Mouse (Mus musculus) spleen, adult 2 months (tissue): ENCODE measurements around the gene Tada1. TPM values are rescaled to one million over a fixed set of nuclear protein-coding genes. Genes with fewer than 3 reads are reported as not detected.

Experiments used
- DNase-seq, 2 experiments: peaks; one replicate each; pipeline versions ENCODE4 v3.0.0 to v3.0.0-alpha.2; 2012 to 2021; ENCODE audit warnings: low spot score in 2 of 2, low read depth in 1 of 2
- H3K27ac ChIP-seq: fragments of 200-500 bp; 2 replicates; pipeline ENCODE4 v1.5.1; 2012; ENCODE audit warnings: low read length, inconsistent platforms; ENCODE audit not compliant: insufficient read depth
- H3K27me3 ChIP-seq: fragments of 200-500 bp; 2 replicates; pipeline ENCODE4 v1.6.1; 2012; ENCODE audit warnings: mild to moderate bottlenecking, moderate library complexity, low read length, inconsistent platforms; ENCODE audit not compliant: control insufficient read depth, insufficient read depth
- H3K36me3 ChIP-seq: fragments of 200-500 bp; 2 replicates; pipeline ENCODE4 v1.6.1; 2012; ENCODE audit warnings: mild to moderate bottlenecking, low read length, inconsistent platforms; ENCODE audit not compliant: control insufficient read depth, insufficient read depth
- H3K4me1 ChIP-seq: fragments of 200-500 bp; 2 replicates; pipeline ENCODE4 v1.6.1; 2011; ENCODE audit warnings: inconsistent platforms; ENCODE audit not compliant: control insufficient read depth, insufficient read depth, insufficient read length
- H3K4me3 ChIP-seq: fragments of 200-500 bp; 2 replicates; pipeline ENCODE4 v1.5.1; 2011; ENCODE audit warnings: mild to moderate bottlenecking, inconsistent platforms; ENCODE audit not compliant: insufficient read depth, insufficient read length; ENCODE audit errors: extremely low read depth
- CTCF ChIP-seq: fragments of 200-500 bp; IDR thresholded peaks from 2 replicates; pipeline ENCODE4 v1.5.1; 2011; ENCODE audit warnings: mild to moderate bottlenecking, inconsistent platforms; ENCODE audit not compliant: insufficient read depth, insufficient read length, insufficient replicate concordance; ENCODE audit errors: extremely low read depth
- POLR2A ChIP-seq: fragments of 200-500 bp; IDR thresholded peaks from 2 replicates; pipeline ENCODE4 v1.6.1; 2011; ENCODE audit warnings: low read depth, low read length, inconsistent platforms
- WGBS: fragments of 180-500 bp; shearing (Covaris S2); methylation state at CpG from one replicate; pipeline ENCODE4 v1.1.7; 2018; 5-methylcytosine and 5-hydroxymethylcytosine counted together
- polyA plus RNA-seq: library from polyadenylated mRNA; depleted of rRNA; stranded (reverse); fragments of >200 nt; gene quantifications from 2 replicates; pipeline ENCODE4 v1.2.3, GENCODE M21; 2012

The Tada1 gene
- polyA plus RNA-seq, 1 experiment, result 14.0 TPM

GRCm38 (mm10) chr1:166344300-166345077 is 34.4 kb upstream of the Tada1 start:
- TF ChIP-seq POLR2A (no peak), CTCF (no peak)
- DNase-seq, result no peak
- no peaks in the 10 kb centered on the region for H3K36me3 ChIP-seq
- WGBS, result 88% methylated on average over 8 of the region's 8 CpGs
- no peak overlapping the region for H3K27ac ChIP-seq
- peaks cover 3% of the 10 kb centered on the region; the same call in 1 of the 2 replicates for H3K4me1 ChIP-seq
- H3K27me3 ChIP-seq, result no peaks in the 10 kb centered on the region
- no peak overlapping the region for H3K4me3 ChIP-seq

- no peak overlapping the region for H3K27ac ChIP-seq
- TF ChIP-seq CTCF (no peak), POLR2A (no peak)
- peak in 1 of 2 experiments; percentile 15 for DNase-seq
- WGBS, result 61% methylated on average over 6 of the region's 6 CpGs
- peaks cover 3% of the 10 kb centered on the region; the same call in 1 of the 2 replicates for H3K4me1 ChIP-seq
- H3K27me3 ChIP-seq, result no peaks in the 10 kb centered on the region
- no peaks in the 10 kb centered on the region for H3K36me3 ChIP-seq
- H3K4me3 ChIP-seq, result no peak overlapping the region
Observed at GRCm38 (mm10) chr1:166345602-166346001, 33.3 kb upstream of the Tada1 start.

- WGBS, result 78% methylated on average over 3 of the region's 3 CpGs
- no peak overlapping the region for H3K4me3 ChIP-seq
Observed at GRCm38 (mm10) chr1:166346906-166347305, 32.0 kb upstream of the Tada1 start.

GRCm38 (mm10) chr1:166349341-166349740 is 29.6 kb upstream of the Tada1 start:
- no peak for DNase-seq
- Histone ChIP-seq H3K36me3 (no peaks in the 10 kb centered on the region), H3K27ac (no peak overlapping the region), H3K4me3 (no peak overlapping the region), H3K27me3 (no peaks in the 10 kb centered on the region), H3K4me1 (peaks cover 3% of the 10 kb centered on the region; the same call in 1 of the 2 replicates)
- WGBS, result 87% methylated on average over 3 of the region's 3 CpGs
- TF ChIP-seq POLR2A, result no peak
- no peak for TF ChIP-seq CTCF

More at GRCm38 (mm10) chr1:166346906-166347305, 32.0 kb upstream of the Tada1 start:
- no peak for DNase-seq
- TF ChIP-seq POLR2A, result no peak
- TF ChIP-seq CTCF, result no peak
- Histone ChIP-seq H3K36me3 (no peaks in the 10 kb centered on the region), H3K27me3 (no peaks in the 10 kb centered on the region), H3K4me1 (peaks cover 3% of the 10 kb centered on the region; the same call in 1 of the 2 replicates), H3K27ac (no peak overlapping the region)

- no peak overlapping the region for H3K27ac ChIP-seq
- H3K4me1 ChIP-seq, result peaks cover 3% of the 10 kb centered on the region; the same call in 1 of the 2 replicates
- H3K4me3 ChIP-seq, result no peak overlapping the region
- H3K36me3 ChIP-seq, result no peaks in the 10 kb centered on the region
- 87% methylated on average over 11 of the region's 11 CpGs for WGBS
- TF ChIP-seq CTCF (no peak), POLR2A (no peak)
- no peak for DNase-seq
- H3K27me3 ChIP-seq, result no peaks in the 10 kb centered on the region
Observed at GRCm38 (mm10) chr1:166349751-166350150, 29.1 kb upstream of the Tada1 start.

- no peaks in the 10 kb centered on the region for H3K36me3 ChIP-seq
- DNase-seq, result peak; percentile 28 to 74
- H3K27me3 ChIP-seq, result no peaks in the 10 kb centered on the region; the same call in 1 of the 2 replicates
- no peaks in the 10 kb centered on the region for H3K4me1 ChIP-seq
- TF ChIP-seq CTCF, result peak; percentile 95
- TF ChIP-seq POLR2A, result no peak
- no peak overlapping the region for H3K4me3 ChIP-seq
- no peak overlapping the region for H3K27ac ChIP-seq
- 28% methylated on average over 14 of the region's 14 CpGs for WGBS
Observed at GRCm38 (mm10) chr1:166360157-166360855, 18.6 kb upstream of the Tada1 start.

GRCm38 (mm10) chr1:166360896-166361295 is 18.0 kb upstream of the Tada1 start:
- no peak overlapping the region for H3K4me3 ChIP-seq
- 75% methylated on average over 5 of the region's 5 CpGs for WGBS
- no peaks in the 10 kb centered on the region; the same call in 1 of the 2 replicates for H3K27me3 ChIP-seq
- no peaks in the 10 kb centered on the region for H3K4me1 ChIP-seq
- H3K36me3 ChIP-seq, result no peaks in the 10 kb centered on the region
- no peak overlapping the region for H3K27ac ChIP-seq
- TF ChIP-seq POLR2A, result no peak
- DNase-seq, result no peak
